Mouse (Mus musculus) mouse trophoblast stem cell (cell line): ENCODE results near the gene Bbs9.

Experiments
- in situ Hi-C, 2 experiments: fragments of 300-500 bp; cut with MseI, MboI; formaldehyde crosslinking; loops; 2 replicates in 1 of 2; 3 replicates in 1 of 2; pipeline ENCODE4 v1.15.1; 2025

The Bbs9 gene

DNA sequence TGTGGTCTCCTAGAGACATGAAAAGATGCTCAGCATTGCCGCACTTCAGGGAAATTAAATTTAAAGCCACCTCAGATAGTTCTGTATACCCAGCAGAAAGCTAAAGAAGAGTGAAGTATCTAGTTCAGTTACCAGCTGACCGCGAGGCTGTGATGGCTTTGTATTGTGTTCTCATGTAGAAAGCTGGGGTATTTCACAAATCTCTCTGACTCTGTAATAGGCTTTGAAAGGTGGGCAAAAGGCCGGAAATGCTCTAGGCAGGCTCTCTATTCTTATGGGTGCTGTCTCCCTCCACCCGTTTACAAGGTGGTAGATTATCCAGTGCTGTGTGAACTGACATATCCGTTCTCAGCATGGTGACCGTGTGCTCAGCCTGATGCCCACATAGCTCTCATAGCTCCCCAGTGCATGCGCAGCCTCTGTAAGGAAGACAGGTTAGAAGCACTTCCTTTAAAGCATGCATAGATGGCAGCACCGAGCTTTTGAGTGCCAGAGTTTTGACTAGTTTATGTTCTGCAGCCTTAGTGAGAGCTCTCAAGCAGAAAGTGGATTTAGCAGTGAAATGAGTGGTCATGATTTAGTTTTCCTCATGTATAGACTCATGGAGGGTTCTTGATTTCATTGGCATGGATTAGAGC, 57.4 kb downstream of the Bbs9 start:
- in situ Hi-C loops = no loop called here

DNA sequence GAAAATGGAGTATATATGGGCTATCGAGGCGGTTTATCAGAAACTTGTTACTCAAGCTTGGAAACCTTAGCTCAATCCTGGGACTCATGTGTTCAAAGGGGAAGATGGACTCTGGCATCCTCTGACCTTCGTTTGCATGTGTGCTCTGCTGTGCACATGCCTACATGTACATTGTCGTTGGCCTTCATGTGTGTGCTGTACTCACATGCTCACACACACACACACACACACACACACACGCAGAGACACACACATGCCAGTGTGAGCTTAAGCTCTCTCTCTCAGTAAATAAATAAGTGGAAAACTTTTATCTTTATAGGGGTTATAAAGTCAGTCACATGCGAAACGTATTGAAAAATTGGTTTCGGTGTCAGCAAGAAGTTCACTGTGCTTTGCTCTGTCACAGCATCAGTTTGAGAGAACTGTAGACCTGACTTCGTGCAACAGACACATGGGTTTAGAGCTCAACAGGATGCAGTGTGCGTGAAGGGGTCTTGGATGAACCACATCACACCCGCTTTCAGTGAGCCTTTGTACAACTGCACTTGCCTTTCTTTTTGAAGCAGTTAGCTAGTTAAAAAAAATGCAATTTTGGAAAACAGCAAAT, 62.4 kb downstream of the Bbs9 start:
- in situ Hi-C loops = no loop called here

DNA sequence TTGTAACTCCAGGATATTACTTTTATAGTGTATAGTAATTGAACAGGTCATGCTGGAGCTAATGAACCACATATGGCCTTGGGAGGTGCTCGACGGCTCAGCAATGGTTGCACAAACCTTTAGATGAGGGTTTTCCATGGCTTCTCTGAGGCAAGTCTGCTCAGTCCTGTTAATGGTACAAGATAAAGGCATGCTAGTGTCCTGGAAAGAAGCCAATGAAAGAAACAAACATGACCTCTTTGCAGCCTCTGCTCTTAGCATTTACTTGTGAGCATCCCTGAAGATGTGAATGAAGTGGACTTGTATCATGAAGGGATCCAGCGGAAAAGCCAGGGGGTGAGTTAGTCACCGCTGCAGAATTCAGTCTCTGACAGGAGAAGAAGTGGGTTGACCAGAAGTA, 64.0 kb downstream of the Bbs9 start:
- in situ Hi-C loops = no loop called here

DNA sequence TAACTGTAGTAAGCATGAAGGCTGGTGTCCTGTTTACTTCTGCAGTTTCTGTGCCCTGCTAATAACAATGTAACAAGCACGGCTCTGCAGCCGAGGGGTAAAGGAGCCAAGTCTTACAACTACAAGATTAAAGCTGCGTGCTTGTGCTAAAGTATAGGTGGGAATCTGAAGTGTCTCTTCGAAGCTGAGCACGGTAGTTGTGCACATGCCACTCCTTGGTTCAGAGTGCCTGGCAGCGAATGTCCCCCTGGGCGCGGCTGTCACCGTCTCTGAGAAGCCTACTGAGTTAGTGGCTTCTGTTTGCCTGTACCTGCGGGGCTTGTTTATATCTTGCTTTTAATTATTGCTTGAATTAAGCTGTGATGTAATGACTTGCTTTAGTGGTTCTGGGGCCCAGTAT, 65.6 kb downstream of the Bbs9 start:
- in situ Hi-C loops = no loop called here

DNA sequence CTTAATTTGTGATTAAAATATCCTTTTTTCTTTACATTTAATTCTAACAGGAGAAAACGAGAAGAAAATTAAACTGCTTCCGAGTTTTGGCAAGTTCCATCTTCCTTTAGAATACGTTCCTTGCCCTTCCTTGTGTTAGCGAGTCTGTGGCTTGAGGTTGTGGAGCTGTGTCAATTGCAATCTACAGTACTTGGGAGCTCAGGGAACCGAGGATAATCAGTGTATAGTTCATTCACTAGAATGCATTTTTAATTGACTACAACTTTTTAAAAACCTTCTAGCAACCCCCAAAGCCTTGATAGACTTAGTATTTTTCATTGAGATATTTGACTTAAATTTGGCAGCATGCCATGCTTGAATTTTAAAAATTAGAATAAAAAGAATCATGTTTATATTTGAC, 68.0 kb downstream of the Bbs9 start:
- in situ Hi-C loops = no loop called here

DNA sequence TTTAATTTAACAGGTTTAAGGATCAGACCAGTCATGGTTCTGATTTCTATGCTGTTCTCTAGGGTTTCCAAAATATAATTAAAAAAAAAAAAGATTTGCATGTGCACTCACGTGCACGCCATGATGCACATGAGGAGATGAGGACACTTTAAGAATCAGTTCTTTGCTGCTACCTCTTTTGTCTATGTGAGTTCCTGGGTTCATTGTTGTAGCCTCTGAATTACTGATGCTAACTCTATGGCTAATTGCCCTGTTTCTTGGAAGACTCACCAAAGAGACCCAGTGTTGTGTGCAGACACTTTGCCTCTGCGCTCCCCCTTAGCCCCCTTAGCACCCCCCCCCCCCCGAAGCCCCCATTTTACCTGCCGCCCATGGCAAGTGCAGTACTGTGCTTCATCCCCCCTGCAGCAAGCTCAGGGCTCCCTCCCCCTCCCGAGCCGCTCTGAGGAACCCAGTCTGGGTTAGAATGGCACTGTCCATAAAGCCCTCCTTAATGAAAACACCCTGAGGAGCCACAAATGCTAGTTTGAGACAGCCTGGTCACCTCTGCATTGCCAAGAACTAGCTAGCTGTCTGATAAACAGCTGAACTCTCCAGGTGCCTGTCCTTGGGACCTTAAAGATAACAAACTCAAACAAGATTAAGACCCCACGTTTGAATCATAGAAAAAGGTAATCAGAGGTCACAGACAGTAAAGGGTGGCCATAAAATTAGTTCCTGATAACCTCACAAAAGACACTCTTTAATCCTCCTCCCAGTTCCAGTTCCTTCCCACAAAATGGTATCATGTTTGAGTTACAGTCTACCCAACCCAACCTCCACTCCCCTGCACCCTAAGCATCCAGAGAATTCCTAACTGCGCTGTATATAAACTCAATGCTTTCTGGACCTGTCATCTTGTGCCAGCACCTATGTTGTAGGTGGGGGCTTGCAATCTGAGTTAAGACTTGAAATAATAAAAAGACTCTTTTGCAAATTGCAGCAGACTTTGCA, 69.1 kb downstream of the Bbs9 start:
- in situ Hi-C loops = no loop called here

DNA sequence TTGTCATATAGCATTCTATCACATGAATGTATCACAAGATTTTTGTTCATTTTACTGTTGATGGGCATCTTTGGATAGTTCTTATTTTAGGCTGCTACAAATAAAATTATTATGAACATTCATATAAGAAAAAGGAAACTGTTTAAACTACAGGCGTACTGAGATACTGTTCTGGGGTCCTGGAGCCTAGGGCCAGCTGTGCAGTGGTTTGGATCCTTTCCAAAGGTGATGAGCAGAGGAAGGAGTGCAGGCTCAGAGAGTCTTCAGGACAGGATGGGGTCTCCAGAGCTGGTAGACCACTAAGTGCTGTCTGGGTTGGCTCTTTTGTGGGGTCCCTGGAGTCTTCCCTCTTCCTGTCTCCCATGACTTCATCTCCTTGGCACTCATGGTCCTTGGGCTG, 75.8 kb downstream of the Bbs9 start:
- in situ Hi-C loops = loop anchor here in 1 of 2 experiments (10.0 kb wide), 1 partner anchor 154 kb away; no protein-coding TSS in a partner anchor

DNA sequence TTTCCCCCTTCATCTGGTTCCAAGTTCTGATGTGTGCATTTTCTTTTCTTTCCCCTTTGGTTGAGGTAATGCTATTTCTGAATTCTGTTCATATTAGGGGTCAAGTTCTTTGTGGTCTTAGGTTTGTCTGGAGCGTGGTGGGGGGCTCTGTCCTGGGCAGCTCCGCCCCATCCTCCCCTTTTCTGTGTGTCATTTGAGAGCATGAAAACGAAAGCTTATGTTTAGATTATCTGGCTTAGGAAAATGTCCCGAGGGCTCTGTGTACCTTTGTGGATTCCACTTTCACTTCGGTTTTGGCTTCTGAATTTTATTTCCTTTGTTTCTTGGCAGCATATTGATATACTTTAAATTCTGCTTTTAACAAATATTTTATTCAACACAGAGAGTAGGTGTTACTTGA, 80.6 kb downstream of the Bbs9 start:
- in situ Hi-C loops = loop anchor here in 1 of 2 experiments (10.0 kb wide), 1 partner anchor 149 kb away; no protein-coding TSS in a partner anchor

DNA sequence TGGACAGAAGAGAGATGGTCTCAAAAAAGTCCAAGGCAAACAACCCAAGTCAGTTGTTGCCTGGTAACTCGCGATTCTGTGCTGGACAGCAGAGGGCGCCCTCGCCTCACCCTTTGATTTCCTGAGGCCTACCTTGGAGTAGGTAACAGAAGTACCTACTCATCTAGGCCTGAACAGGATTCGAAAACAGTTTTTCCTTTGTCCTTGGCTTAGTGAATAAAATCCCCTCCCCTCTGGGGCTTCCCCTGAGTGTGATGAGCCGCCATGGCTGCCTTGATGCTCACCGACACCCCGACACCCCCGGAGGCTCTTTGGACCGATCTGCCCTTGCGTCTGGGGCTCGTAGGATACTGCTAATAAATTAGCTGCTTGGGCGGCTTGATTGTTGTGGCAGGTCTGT, 82.0 kb downstream of the Bbs9 start:
- in situ Hi-C loops = loop anchor here in 1 of 2 experiments (10.0 kb wide), 1 partner anchor 147 kb away; no protein-coding TSS in a partner anchor

DNA sequence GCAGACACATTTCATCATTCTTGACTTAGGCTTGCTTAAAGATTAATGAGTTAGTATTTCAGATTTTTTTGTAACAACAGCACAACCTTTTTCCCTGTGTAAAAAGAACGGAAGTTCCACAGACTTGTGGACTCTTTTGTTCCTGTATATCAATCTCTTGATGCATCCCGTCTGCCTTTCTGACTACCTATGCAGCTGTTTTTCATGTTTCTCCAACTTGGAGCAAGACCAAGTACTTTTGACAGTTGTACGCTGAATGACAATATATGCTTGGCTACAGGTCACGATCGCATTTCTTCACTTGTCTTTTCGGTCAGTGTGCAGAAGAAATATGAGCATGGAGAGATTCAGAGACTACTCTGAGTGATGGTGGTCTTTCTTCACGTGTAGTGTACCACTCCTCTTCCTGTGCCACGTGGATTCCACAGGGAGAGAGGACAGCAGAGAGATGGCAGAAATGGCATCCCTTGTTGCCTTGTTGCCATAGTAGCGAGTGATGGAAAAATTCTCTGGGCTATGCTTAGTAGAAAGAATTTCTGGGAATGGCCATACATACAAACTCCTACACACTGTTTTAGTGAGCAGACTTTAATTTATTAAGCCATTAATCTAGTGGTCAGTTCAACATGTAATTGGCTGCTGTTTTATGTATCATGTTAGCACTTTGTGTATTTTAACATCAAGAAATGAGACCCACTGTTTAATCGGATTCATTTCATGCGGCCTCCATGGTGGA, 88.3 kb downstream of the Bbs9 start:
- in situ Hi-C loops = no loop called here

DNA sequence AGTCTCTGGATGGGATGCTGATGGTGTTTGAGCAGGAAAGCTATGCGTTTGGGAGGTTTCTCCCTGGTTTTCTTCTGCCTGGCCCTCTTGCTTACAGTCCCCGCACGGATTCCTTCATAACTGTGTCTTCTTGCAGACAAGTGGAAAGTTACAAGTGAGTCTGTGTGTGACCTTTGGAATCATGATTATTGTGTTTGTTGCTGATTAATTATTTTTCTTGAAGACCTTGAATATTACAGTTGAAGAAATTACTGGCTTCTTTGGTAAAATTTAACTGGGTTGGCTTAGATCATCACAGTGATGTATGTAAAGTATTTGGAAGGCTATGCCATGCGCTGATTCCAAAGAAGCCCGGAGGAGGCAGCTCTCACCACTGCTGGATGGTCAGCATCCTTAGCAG, 92.2 kb downstream of the Bbs9 start:
- in situ Hi-C loops = no loop called here

DNA sequence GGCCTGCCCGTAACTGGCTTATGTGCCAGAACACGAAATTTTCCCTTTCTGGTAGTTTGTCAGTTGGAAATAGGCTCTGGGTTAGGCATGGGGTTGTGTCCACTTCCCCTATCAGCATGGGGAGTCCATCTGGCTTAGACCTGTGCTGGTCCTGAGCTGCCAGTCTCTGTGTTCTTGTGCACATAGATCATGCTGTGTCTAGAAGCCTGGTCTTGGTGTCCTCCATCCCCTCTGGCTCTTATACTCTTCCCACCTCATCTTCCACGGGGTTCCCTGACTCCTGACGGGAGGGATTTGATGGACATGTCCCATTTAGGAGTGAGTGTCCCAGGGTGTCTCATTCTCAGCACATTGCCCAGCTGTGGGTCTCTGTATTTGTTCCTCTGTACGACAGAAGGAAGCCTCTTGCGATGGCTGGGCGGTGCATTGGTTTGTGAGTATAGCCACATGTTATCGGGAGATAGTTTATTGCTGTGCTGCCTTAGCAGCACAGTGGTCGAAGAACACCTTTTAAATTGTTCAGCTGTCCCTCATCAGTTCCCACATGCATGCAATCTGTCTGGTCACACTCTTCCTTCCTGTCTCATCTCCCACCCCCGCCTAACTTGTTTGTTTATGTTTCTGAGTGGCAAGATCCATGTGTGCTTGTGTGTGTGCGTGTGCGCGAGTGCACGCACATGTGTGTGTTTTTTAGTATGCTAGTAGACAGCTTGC, 101.1 kb downstream of the Bbs9 start:
- in situ Hi-C loops = no loop called here

DNA sequence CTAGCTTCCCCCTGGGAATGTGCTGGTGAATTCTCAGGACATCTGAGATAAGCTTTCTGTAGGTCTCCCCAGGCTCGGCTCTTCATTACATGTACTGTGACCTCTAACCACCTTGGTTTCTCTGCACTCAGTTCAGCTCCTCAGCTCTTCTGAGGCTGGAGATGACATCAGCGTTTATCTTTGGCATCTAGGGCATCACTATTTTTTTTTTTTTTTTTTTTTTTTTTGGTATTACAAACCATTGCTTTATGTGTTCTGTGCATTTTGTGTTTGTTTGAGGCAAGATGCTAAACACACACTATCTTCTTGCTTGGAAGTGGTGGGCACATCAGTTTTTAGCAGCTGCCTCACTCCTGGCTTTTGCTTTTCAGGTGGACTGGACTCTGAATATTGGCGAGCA, 102.8 kb downstream of the Bbs9 start:
- in situ Hi-C loops = no loop called here

DNA sequence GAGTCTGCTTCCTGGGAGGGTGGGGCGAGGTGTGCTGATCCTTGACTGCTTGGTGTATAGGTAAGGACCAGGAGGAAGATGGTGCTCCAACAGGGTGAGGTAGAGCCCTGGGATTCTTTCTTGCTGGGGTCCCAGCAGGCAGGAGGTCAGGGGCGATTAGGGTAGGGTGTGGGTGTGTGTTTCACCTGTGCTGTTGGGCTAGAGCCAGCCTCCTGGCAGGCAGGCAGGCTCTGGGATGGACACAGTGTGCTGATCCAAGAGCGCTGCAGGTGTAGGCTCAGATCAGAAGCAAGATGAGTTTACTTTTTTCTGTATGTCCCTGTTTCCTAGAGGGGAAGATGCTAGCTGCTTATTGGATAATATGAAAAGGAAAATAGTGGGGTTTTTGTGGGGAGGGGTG, 108.7 kb downstream of the Bbs9 start:
- in situ Hi-C loops = no loop called here

DNA sequence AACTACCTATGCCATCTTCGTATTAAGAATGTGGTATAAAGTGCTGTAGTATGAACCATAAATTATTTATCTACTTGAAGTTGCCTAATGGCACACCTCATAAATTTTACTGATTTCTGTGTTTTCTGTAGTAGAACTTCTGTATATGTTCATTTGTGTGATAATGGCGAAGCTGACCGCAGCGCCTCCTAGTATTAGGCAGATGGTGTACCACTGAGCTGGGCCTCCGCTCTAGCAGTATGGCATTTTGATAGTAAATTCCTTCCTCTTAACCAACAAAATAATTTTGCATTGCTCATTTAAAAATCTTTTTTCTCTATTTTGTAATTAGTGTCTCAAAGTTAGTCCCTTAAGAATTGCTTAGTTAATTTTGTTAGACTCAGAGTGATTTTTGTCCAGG, 117.5 kb downstream of the Bbs9 start:
- in situ Hi-C loops = no loop called here

DNA sequence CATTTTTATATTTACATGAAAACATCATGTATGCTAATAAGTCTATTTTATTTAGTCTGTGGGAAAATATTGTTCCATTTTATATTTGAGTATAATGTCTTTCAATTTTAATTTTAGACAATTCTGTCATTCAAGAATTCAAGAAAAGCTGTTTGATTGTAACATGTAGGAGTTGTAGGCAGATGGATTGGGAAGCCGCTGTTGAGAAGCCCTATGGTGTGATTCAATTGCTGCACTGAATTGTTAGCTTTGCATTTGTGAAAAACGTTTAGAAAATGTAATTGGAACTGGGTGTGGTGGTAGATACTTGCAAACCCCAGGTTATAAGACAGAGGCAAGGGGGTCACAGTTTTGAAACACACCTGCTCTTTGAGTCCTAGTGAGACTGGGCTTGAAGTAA, 121.1 kb downstream of the Bbs9 start:
- in situ Hi-C loops = no loop called here

DNA sequence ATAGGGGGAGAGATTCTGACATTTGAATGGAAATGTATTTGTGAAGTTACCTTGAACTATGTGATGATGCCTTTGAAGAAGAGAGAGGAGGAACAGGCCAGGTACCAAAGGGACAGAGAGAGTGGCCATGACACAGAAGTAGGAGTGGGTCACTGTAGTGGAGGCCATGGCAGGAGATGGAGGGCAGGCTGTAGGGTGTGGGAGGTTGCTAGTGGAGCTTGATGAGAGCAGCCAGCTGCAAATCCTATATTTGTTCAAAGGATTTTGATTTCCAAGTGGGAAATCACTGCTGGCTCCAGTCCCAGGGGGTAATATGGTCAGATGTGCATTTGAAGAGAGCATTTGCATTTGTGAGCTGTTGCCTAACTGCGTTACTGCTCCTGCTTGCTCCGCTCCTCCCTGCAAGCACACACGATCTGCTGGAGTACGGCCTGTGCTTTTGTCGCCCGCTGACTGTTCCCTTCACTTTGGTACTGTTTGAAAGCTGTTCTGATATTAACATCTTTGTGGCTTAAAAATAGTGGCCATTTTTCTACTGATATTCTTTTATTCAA, 137.8 kb downstream of the Bbs9 start:
- in situ Hi-C loops = no loop called here

DNA sequence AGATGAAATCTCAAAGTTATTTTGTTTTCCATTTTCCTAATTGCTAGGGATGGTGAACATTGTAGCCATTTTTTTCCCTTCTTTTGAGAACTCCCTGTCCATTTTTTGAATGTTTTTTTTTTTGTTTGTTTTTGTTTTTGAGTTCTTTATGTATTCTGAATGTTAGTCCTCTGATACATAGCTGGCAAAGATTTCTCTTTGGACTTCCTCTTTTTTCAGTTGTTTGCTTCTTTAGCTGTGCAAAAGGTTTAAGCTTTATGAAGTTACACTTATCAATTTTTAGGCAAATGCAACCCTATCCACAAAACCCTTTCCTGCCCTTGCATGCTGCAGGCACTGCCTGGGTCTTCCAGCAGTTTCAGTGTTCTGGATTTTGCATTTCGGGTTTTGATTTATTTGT, 143.7 kb downstream of the Bbs9 start:
- in situ Hi-C loops = no loop called here

DNA sequence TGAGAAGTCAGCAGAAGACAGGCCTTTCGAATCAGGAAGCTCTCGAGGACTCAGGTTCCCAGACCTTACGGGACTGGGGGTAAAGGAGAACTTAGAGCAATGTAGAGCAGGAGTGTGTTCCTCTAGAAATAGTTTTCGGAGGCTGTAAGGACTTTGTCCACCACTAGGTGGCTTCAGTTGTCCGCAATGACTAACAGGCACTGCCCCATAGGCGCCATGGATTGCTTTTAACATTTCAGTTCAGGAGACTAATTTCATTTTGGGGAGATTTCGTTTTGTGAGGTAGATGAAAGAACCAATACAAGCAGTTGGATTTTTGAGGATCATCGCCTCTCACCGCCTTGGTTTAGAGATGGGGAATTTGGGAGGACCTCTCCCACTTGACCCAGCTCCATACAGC, 149.5 kb downstream of the Bbs9 start:
- in situ Hi-C loops = no loop called here

DNA sequence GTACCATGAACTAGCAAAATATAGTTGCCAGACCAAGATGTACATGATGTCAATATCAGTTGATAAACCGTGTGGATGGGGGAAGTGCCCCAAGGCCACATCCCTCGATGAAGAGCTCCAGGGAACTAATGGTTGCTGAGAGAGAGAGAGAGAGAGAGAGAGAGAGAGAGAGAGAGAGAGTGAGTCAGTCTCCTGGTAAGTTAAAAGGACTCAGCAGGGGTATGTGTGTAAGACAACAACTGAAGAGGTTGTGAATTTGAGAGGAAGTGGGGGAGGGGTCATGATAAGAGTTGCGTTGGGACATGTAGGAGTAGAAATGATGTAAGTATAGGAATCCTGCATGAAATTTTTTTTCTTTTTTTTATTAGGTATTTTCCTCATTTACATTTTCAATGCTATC, 150.5 kb downstream of the Bbs9 start:
- in situ Hi-C loops = no loop called here

DNA sequence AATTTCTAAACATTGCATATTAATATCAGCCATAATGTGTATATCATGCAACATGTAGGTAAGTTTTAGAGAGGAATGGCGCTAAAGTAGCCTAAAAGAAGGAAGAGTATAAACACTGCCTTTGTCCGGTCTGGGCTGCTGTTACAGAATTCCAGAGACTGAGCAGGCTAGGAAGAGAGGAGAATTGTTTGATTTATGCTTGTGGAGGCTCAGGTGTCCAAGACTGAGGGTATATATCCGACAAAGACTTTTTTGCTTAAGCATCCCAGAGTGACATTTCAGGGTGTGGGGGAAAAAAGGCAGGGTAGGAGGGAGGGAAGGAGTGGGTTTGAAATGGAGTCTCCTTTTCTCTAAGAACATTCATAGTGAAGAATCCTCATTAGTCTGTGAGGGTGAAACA, 152.4 kb downstream of the Bbs9 start:
- in situ Hi-C loops = no loop called here
